Mouse (Mus musculus): ENCODE data around the gene Akap12.

- TF ChIP-seq CTCF (IDR thresholded peaks at IDR 0.05; ENCODE audit: low read depth, low read length) (no peak), POLR2A (IDR thresholded peaks at IDR 0.05; ENCODE audit: insufficient read depth, low read length) (no peak), EP300 (IDR thresholded peaks at IDR 0.05; ENCODE audit: insufficient read depth, low read depth, low read length) (no peak)
These were observed 98.4 kb downstream of the Akap12 start for GRCm38 (mm10) chr10:4364618-4365017.
